Mouse (Mus musculus) liver, embryonic 14.5 days (tissue): ENCODE measurements around the gene Ap1g2. TPM values are rescaled to one million over a fixed set of nuclear protein-coding genes. Genes with fewer than 3 reads are reported as not detected.

Experiments used
- ATAC-seq: fragments of 200-750 bp; cut with Nextera tagmentation; 2 replicates; pipeline ENCODE4 v1.8.0; 2017; ENCODE audit warnings: moderate number of reproducible peaks, mild to moderate bottlenecking, moderate library complexity; ENCODE audit not compliant: insufficient read depth
- DNase-seq, 3 experiments: peaks; one replicate each; pipeline ENCODE4 v3.0.0-alpha.2; 2012 to 2013; ENCODE audit warnings: low read depth in 3 of 3, low spot score in 3 of 3
- H3K27ac ChIP-seq: fragments of 300-500 bp; sonication (generic); 2 replicates; pipeline ENCODE4 v1.5.1; 2014; ENCODE audit warnings: moderate library complexity, mild to moderate bottlenecking, control low read depth, inconsistent platforms
- H3K27me3 ChIP-seq: fragments of 300-500 bp; sonication (generic); 2 replicates; pipeline ENCODE4 v1.6.1; 2014; ENCODE audit warnings: mild to moderate bottlenecking, low read length, moderate library complexity; ENCODE audit not compliant: control insufficient read depth, insufficient read depth
- H3K36me3 ChIP-seq: fragments of 300-500 bp; sonication (generic); replicated peaks from 2 replicates; pipeline ENCODE4 v1.6.1; 2014; ENCODE audit warnings: low read depth; ENCODE audit not compliant: control insufficient read depth, insufficient read depth
- H3K4me1 ChIP-seq, 2 experiments: fragments of 200-500 bp in 1 of 2; fragments of 300-500 bp in 1 of 2; sonication (generic) in 1 of 2; replicated peaks; 2 replicates each; pipeline ENCODE4 v1.6.1; 2012 to 2014; ENCODE audit warnings: antibody characterized with exemption in 1 of 2, inconsistent platforms in 1 of 2, low read length in 1 of 2; ENCODE audit not compliant: control insufficient read depth in 2 of 2, insufficient read depth in 2 of 2
- H3K4me2 ChIP-seq: fragments of 300-500 bp; sonication (generic); 2 replicates; pipeline ENCODE4 v1.6.1; 2014; ENCODE audit warnings: low read depth, mild to moderate bottlenecking, control low read depth, moderate library complexity
- H3K4me3 ChIP-seq, 2 experiments: fragments of 200-500 bp in 1 of 2; fragments of 300-500 bp in 1 of 2; sonication (generic) in 1 of 2; 2 replicates each; pipeline ENCODE4 v1.5.1; 2012 to 2014; ENCODE audit warnings: low read depth in 2 of 2, low read length in 2 of 2, mild to moderate bottlenecking in 2 of 2, control low read depth in 1 of 2, inconsistent platforms in 1 of 2, moderate library complexity in 1 of 2; ENCODE audit not compliant: insufficient read depth in 1 of 2
- H3K9ac ChIP-seq: fragments of 300-500 bp; sonication (generic); replicated peaks from 2 replicates; pipeline ENCODE4 v1.6.1; 2014; ENCODE audit warnings: mild to moderate bottlenecking, control low read depth, moderate library complexity
- H3K9me3 ChIP-seq: fragments of 300-500 bp; sonication (generic); 2 replicates; pipeline ENCODE4 v1.6.1; 2016; ENCODE audit warnings: low read length, mixed read lengths; ENCODE audit not compliant: control insufficient read depth
- CTCF ChIP-seq: IDR thresholded peaks from 2 replicates; pipeline ENCODE4 v1.5.1; 2016; ENCODE audit warnings: antibody characterized with exemption, low read depth, control low read depth
- EP300 ChIP-seq: IDR thresholded peaks from 2 replicates; pipeline ENCODE4 v1.6.1; 2016; ENCODE audit warnings: antibody characterized with exemption, low read depth
- WGBS: fragments of 180-500 bp; shearing (Covaris S2); extraction: QIAGEN DNeasy Blood & Tissue Kit; methylation state at CpG from one replicate; pipeline ENCODE4 v1.1.7; 2014; ENCODE audit not compliant: insufficient replicate concordance; 5-methylcytosine and 5-hydroxymethylcytosine counted together
- polyA plus RNA-seq, 2 experiments: library from polyadenylated mRNA; depleted of rRNA in 1 of 2; stranded (reverse) in 1 of 2; unstranded in 1 of 2; fragments of >200 nt; fragmentation: Nextera tagmentation in 1 of 2; extraction: Ambion mirVana in 1 of 2; gene quantifications; 2 replicates each; pipeline versions ENCODE4 v1.2.1 to v1.2.3; 2012 to 2014

Gene Ap1g2
- polyA plus RNA-seq, 2 experiments, result 13.4 to 21.2 TPM

DNA sequence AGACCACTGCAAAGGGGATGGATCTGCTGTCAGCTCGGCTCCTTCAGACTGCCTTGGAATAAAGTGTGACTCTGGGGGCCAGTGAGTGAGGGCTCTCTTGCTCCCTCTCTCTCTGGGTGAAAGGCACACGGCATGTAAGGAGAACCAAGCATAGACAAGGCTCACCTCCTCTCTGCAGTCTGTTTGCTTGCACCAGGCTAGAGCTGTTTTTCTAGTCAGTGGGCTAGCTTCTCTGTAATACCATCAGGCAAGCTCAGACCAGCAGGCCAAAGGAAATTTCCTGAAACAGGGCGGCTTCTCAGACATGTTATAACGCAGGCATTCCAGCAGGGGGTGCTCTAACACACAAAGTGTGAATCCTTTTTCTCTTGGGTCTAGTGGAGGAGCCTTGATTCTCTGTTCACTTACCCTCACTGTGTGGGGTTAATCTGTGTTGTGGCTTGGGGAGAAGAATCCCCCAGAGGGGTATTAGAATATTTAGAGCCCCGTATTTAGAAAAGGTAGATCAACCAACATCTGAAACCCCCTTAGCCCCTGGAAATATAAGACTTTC is 42.0 kb upstream of the Ap1g2 start:
- TF ChIP-seq CTCF (peak; percentile 82), EP300 (no peak)
- Histone ChIP-seq H3K4me3 (no peak overlapping the region), H3K9ac (no peak overlapping the region), H3K36me3 (no peaks in the 10 kb centered on the region), H3K27me3 (no peaks in the 10 kb centered on the region; the same call in 1 of the 2 replicates), H3K27ac (no peak overlapping the region), H3K9me3 (no peaks in the 10 kb centered on the region), H3K4me2 (no peak overlapping the region), H3K4me1 (peaks cover 0 to 5% of the 10 kb centered on the region in 2 experiments; a peak in 2 of 4 replicates)
- DNase-seq (peak; percentile 12 to 31 (median 20)), ATAC-seq (no peak)
- 25% methylated on average over 5 of the region's 5 CpGs for WGBS

- TF ChIP-seq CTCF (no peak), EP300 (no peak)
- WGBS, result 64% methylated on average over 12 of the region's 12 CpGs
- Histone ChIP-seq H3K4me1 (peaks cover 0 to 5% of the 10 kb centered on the region in 2 experiments; a peak in 2 of 4 replicates), H3K36me3 (no peaks in the 10 kb centered on the region), H3K9ac (no peak overlapping the region), H3K4me2 (no peak overlapping the region), H3K27ac (no peak overlapping the region), H3K9me3 (no peaks in the 10 kb centered on the region), H3K27me3 (no peaks in the 10 kb centered on the region; the same call in 1 of the 2 replicates), H3K4me3 (no peak overlapping the region)
- DNase-seq (peak in 1 of 3 experiments; percentile 11), ATAC-seq (no peak)
Measured at GRCm38 (mm10) chr14:55146829-55147401, 40.5 kb upstream of the Ap1g2 start.

- TF ChIP-seq CTCF (no peak), EP300 (no peak)
- no peaks in the 10 kb centered on the region for H3K36me3 ChIP-seq
- H3K27ac ChIP-seq, result no peak overlapping the region
- no peak overlapping the region for H3K4me2 ChIP-seq
- 58% methylated on average over 1 of the region's 1 CpGs for WGBS
- H3K4me3 ChIP-seq, result no peak overlapping the region
- H3K9me3 ChIP-seq, result no peaks in the 10 kb centered on the region
- DNase-seq, result no peak
- ATAC-seq, result no peak
- H3K4me1 ChIP-seq, result peaks cover 0 to 5% of the 10 kb centered on the region in 2 experiments; a peak in 2 of 4 replicates
- H3K27me3 ChIP-seq, result no peaks in the 10 kb centered on the region; the same call in 1 of the 2 replicates
- H3K9ac ChIP-seq, result no peak overlapping the region
Measured at GRCm38 (mm10) chr14:55146324-55146723, 39.9 kb upstream of the Ap1g2 start.

GRCm38 (mm10) chr14:55139313-55139712 is 32.9 kb upstream of the Ap1g2 start:
- ATAC-seq, result no peak
- DNase-seq, result no peak
- H3K9ac ChIP-seq, result no peak overlapping the region
- no peak overlapping the region for H3K4me2 ChIP-seq
- no peak overlapping the region for H3K27ac ChIP-seq
- H3K4me1 ChIP-seq, result peaks cover 0 to 3% of the 10 kb centered on the region in 2 experiments; a peak in 2 of 4 replicates
- WGBS, result 40% methylated on average over 7 of the region's 7 CpGs
- no peaks in the 10 kb centered on the region for H3K9me3 ChIP-seq
- H3K27me3 ChIP-seq, result no peaks in the 10 kb centered on the region; the same call in 1 of the 2 replicates
- TF ChIP-seq CTCF (no peak), EP300 (no peak)
- H3K4me3 ChIP-seq, result no peak overlapping the region
- H3K36me3 ChIP-seq, result no peaks in the 10 kb centered on the region

GRCm38 (mm10) chr14:55135676-55136075 is 29.3 kb upstream of the Ap1g2 start:
- Histone ChIP-seq H3K4me3 (no peak overlapping the region), H3K9ac (no peak overlapping the region), H3K4me2 (no peak overlapping the region), H3K4me1 (no peaks in the 10 kb centered on the region), H3K9me3 (no peaks in the 10 kb centered on the region), H3K36me3 (no peaks in the 10 kb centered on the region), H3K27me3 (no peaks in the 10 kb centered on the region), H3K27ac (no peak overlapping the region)
- DNase-seq (no peak), ATAC-seq (no peak)
- TF ChIP-seq CTCF (no peak), EP300 (no peak)
- 63% methylated on average over 8 of the region's 8 CpGs for whole genome bisulfite sequencing
